Mouse (Mus musculus) liver, adult 2 months (tissue): Measurements from ENCODE around the gene Gna13.

ENCODE experiments used
- CTCF ChIP-seq: fragments of 200-500 bp; IDR thresholded peaks from 2 replicates; pipeline ENCODE4 v1.5.1; 2011; ENCODE audit warnings: low read depth, low read length, control low read depth
- POLR2A ChIP-seq: fragments of 200-500 bp; IDR thresholded peaks from 2 replicates; pipeline ENCODE4 v1.6.1; 2011; ENCODE audit warnings: low read length, control low read depth; ENCODE audit not compliant: insufficient read depth; ENCODE audit errors: extremely low read depth

- TF ChIP-seq CTCF (no peak), POLR2A (no peak)
Measured at GRCm38 (mm10) chr11:109423294-109423693, 60.7 kb downstream of the Gna13 start.
